Mouse (Mus musculus) embryo, embryonic 10 days (tissue): ENCODE data around the gene Jhy.
A peak's percentile ranks its signal among the peaks of the same experiment; 100 is the strongest.

Source experiments
- DNase-seq: peaks from one replicate; pipeline ENCODE4 v3.0.0-alpha.2; 2015; ENCODE audit warnings: low spot score

The Jhy gene

DNA sequence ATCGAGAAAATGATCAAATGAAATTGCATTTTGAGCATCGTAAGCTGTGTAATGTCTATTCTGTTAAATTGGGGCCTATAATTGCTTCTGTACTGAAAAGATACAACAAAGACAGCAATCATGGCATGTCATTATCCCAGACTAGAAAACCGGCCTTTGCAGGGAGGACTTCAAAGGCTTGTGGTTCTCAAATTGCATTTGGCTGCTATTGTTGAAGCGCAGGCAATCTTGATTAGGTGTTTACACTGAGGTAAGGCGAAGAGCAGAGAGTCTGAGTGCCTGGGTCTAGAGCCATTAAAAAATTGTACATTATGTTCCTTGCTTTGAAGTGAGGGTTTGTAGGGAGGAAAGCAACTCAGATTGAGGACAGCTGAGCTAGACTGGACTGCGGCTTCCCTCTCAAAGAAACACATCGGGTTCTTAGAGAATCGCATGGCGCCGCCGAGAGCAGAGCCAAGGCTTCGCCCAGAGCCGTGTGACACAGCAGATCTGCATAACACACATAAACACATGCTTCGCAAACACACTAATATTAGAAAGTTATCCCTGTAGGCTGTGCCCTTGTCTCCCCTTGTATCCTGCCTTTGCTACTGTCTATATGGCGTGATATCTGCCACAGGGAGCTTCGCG is 36.5 kb downstream of the Jhy start:
- no peak for DNase-seq

DNA sequence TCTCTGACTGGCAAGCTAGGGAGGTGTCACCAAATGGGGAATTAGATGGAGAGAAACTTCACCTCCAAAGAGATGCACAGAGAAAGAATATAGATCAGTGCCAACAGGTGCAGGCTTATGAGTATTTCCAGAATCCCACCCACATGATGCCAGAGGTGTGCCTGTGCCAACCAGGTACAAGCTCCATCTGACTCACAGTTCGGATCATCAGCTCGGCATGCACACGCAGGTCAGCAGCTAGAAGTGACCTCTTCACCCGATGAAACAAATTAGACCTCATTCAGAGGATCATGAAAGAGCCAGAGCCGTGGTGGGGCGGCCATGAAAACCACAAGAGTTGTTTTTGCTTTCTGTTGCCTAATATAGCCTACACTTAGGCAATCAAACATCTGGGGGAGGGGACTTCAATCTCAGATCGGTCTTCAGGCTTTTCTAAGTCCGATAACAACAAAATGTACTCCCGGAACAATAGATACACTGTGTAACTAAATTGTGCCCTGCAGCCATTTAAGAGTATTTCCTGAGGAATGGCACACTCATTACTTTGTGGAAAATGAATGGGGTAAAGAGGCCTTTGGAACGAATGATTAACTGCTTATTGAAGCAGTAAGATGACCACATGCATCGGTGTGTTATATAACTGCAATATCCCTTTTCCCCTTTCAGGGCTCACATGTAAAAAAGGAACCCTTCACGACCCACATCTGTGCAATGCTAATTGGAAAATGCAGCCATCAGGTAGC is 45.9 kb downstream of the Jhy start:
- DNase-seq, result peak; percentile 22

DNA sequence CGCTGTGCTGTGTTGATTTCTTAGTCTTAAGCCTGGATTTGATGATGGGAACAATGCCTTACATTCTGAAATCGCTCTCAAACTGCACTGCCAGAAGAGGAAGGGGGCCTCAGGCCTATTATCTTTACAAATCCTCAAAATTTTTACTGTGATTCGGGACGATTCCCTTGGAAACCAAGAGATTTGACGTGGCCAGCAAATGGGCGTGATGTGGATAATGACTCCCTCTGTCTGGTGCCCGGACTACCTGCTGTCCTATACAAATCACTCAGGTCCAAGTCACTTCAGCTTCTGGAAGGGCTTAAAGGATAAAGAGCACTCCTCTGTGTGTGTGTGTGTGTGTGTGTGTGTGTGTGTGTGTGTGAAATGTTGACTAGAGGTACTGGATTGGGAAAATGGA is 55.0 kb downstream of the Jhy start:
- DNase-seq, result no peak

DNA sequence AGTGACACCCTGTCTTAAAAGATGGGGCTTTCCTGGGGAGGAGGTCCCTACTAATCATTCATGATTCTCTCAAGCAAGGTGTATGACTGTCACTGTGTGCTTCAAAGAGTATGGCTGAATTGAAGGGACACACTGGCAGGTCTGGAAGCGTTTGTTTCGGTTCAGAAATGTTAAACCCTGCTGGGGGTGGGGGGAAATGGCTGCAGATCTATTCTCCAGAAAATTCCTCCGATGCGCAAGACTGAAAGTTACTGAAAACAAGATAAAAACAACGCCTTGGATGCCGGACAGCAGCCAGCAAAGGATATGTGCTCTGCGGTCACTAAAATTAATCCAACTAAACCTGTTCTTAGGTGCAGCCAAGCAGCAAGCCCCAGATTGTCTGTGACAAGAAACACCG is 55.5 kb downstream of the Jhy start:
- DNase-seq, result no peak

DNA sequence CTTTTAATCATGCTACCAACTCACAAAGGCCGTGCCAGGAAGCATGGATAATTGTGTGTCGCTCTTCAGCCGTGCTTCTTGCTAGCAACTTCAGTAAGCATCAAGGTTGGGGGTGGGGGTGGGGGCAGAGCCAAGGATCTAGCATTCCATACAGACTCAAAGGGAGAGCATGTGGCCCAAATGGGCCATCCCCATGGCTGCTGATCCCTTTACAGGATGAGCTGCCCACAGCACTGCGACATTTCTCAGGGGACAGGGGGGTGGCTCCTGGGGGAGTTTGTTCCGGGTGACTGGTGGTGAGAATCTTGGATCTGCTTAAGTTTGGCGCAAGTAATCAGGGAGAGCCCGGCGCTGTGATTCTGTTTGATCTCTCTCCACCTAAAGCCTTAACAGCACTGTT is 56.5 kb downstream of the Jhy start:
- no peak for DNase-seq

DNA sequence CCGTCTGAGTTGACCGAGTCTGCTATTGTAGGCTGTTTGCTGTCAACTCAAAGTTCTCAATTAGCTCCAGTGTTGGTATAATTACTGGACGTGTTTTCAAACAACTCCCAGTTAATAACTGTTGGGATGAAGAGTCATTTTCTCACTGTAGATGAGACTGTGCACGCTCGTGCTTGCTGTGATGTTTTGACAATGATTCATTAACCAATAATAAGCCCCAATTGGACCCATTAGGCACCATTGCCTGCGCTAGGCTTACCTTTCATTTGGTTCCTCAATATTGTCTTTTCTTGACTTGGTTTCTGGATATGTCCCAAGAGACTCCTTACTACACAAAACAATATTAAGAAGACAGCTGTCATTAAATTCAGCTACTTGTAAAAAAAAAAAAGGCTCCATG is 71.5 kb downstream of the Jhy start:
- DNase-seq, result no peak

DNA sequence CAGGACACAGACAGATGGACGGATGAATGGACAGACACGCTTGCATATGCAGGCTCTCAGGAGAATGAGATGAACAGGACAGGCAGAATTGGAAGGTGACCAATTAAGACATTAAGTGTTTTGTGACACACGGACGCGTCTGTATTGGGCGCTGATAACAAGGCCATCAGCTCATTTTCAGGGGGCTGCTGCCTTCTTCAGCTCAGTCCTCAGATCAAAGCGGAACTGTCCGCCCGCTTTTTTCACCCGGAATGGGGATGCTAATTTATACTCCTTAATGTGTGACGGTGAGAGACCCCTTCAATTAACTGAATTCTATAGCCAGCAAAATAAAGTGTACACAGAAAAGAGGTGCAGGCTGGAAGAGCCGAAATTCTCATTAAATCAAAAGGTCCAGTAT is 74.5 kb downstream of the Jhy start:
- no peak for DNase-seq

DNA sequence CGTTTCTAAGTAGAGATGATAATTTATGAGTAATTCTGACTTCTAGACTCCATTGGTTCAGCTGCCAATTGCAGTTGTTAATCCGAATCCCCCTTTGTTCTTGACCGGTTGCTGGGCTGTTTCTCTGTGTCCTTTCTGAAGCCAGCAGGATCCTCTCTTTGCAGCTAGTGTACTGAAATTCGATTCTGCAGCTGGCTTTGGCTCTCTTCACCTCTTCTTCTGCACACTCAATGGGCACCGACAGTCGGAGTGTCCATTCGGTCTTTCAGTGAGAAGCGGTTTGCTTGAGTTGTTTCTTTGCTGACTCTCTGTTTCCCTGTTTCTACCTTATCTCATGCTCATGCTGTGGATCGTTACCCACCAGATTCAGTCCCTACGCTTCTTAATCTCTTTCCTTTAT is 78.2 kb downstream of the Jhy start:
- DNase-seq, result no peak

DNA sequence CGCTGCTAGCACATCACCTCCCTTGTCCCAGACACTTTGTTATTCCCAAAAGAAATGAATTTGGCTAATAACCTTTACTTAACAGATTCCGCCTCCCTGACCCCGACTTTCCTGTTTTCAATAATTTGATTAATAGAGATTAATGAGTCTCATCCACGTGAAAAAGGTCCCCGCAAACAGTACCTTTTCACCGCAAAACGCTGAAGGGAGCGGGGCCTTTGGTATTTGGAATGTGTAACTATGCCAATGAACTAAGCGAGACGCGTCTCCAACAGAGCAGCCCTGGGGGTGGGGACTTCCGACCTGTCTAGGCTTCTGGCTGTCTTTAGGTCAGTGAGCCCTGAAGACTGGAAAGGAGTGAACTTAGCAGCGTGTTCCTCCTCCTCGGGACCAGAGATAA is 84.9 kb downstream of the Jhy start:
- DNase-seq, result no peak

DNA sequence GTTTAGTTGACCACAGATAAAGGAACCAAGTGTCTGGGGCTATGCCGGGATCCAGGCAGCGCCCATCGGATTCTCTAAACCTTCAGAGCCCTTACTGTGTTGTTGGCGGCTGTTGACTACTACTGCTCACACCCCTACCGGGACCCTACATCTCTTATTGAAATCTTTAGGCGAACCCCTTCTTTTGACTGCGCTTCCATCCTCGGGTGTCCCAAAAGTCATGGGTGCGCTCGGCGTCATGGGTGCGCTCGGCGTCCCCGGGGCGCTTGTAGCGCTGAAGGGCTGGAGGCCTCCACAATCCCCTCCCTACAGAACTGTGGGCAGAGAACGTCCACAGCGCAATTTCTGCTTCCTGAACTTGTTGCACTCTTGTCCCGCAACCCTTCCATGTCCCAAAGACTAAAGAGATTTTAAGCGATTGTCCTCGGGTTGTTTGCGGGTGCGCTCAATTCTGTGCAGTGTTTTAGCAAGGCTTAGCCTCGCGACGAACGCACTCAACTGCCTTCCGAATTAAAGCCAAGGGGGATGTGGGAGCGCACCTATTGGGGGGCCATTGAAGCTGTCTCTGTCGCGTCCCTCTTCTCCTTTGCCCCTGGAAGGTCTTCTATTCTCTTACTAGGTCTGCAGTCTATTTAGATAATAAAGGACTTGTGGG is 85.5 kb downstream of the Jhy start:
- DNase-seq, result no peak

DNA sequence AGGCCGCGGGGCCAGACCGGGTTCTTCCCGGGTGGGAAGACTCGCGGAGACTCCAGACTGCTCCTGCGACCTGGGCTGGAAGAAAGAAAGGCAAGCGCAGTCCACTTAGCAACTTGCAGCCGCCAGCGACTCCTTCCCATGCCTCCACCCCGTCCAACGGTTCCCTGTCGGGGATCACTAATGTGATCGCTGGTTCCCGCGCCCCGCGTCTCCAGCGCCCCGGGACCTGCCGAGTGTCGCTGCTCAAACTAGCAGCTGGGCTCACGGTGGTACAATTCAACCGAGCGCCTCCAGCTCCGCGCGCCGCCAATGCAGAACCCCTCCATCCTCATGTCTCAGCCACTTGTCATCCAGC is 86.1 kb downstream of the Jhy start:
- DNase-seq, result no peak

DNA sequence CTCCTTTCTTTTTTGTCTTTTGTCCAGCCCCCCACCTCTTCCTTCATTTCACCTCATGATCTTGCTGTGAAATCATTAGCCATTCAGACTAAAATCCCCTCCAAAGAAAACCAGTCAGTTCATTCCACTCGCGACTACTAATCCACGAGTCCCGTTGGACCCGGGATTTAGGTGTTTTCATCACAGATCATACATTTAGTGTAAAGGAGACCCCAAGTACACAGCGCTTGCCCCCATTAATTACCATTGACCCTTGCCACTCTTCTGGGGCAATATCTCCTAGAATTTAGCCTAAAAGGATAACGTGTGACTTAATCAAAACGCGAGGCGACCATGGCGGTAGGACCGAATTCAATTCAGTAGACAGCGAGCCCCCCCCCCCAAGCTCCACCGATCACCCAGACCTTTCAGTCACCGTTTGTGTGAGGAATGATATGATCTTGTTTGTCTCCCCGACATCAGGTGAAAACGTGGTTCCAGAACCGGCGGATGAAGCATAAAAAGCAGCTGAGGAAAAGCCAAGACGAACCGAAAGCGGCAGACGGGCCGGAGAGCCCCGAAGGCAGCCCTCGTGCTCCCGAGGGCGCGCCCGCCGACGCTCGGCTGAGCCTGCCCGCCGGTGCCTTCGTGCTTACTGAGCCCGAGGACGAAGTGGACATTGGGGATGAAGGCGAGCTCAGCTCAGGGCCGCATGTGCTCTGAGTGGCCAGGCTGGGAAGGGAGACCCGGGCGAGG is 86.6 kb downstream of the Jhy start:
- DNase-seq, result peak; percentile 68

DNA sequence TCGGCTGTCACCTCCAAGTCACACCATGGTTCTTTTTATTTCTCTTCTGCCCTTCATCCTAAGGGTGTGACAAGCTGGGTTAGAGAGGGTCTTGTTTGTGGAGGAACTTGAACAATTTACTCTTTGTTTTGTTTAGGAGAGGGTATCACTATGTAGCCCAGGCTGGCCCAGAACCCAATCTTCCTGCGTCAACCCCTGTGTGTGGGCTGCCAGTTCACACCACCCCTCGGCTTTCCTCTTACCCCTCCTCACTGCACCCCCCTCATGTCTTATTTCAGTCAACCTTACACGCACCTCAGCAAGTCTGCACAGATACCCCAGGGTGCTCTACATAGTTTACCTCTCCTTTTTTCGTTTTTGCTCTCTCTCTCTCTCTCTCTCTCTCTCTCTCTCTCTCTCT is 87.2 kb downstream of the Jhy start:
- DNase-seq, result no peak

DNA sequence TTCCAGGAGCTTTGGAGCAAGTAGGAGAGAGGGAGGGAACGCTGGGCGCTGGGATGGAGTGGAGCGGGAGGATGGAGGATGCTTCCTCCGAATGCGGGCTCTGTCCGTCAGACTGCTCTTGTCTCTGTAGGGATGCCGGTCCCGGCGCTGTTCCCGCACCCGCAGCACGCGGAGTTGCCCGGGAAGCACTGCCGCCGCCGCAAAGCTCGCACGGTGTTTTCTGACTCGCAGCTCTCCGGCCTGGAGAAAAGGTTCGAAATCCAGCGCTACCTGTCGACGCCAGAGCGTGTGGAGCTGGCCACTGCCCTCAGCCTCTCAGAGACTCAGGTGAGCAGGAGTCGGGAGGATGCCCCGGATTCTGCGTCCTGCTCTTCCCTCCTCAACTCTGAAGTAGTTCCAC is 87.8 kb downstream of the Jhy start:
- DNase-seq, result no peak

DNA sequence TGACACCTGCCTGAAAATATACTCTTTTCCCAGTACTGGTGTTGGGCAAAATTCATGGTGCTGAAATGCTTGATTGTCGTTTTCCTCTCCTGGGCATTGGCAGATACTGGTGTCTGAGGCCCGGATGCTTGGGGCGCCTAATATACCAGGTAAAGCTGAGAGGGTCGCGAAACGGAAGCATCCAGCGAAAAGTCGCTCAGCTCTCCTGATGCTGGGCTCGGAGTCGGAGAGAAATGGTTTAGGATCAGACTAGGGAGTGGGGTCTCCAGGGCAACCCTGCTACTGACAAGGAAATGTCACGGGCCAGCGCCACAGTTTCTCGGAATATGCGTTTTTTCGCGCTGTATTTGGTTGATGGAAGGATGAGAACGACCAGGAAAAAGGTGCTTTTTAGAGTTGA is 88.5 kb downstream of the Jhy start:
- no peak for DNase-seq

DNA sequence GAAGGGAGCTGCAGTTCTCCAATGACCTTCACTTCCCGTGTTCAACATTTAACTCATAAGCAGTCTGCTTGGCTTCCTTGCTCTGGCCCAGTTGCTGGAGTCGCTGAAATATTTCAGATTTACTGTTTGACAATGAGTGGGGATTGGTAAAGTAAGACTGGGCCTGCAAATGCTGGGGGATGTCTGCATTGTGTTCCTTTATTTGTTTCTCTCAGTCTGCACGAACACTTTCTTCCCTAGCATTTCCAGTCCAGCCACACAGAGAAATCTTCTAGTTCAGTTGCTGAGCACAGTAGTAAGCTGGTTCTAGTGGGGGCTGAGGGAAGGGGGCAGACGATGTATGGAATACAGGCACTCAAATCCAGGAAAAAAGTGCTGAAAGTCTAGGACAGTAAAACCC is 89.0 kb downstream of the Jhy start:
- no peak for DNase-seq

DNA sequence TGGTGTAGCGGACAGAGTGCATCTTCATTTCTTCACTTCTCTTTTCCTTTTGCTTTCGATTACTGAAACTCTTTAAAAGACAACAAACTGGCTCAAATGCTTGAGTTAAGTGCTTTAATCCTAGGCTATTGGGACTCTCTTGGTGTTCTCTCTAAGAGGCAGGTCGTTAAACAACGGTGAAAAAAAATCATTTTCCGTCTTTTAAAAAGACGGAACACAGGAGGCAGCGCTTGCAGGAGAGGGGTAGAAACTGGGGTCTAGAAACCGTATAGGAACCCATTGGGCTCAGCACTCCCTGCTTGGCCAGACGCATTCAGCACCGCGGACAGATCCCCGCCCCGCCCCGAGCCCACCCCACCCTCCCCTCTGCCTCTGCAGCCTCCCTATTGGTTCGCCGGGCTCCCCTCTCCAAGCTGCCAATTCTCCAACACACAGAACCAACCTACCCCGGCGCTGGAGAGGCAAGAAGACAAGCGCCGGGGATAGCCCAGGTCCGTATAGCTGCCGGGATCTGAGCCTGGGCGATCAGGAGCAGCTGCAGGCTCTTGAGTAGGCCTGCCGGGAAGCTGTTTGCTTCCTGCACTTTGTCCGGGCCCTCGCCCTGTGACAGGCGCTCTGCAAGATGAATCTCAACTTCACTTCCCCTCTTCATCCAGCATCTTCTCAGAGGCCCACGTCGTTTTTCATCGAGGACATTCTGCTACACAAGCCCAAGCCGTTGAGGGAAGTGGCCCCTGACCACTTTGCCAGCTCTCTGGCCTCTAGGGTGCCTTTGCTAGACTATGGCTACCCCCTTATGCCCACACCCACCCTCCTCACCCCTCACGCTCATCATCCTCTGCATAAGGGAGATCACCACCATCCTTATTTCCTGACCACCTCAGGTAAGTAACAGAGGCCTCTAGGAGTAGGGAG is 90.1 kb downstream of the Jhy start, which contains the start of gene Bsx:
TSS of gene Bsx (plus strand) at position 572 of the 915 bp plus-strand sequence.
- DNase-seq, result peak; percentile 85

DNA sequence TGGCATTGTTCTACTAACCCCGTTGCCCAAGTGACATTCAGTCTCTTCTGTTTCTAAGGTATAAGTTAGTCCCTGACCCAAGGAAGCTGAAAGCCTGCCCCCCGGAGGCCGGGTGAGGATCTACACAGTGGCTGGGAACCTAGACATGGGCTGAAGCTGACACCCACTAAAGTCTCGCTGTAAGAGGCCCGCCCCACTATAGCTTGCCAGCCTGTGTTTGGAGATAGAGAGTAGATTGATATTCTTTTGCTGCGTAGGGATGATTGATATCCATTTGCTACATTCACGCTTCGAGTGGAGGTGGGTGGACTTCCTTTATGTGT is 91.8 kb downstream of the Jhy start:
- DNase-seq, result no peak

DNA sequence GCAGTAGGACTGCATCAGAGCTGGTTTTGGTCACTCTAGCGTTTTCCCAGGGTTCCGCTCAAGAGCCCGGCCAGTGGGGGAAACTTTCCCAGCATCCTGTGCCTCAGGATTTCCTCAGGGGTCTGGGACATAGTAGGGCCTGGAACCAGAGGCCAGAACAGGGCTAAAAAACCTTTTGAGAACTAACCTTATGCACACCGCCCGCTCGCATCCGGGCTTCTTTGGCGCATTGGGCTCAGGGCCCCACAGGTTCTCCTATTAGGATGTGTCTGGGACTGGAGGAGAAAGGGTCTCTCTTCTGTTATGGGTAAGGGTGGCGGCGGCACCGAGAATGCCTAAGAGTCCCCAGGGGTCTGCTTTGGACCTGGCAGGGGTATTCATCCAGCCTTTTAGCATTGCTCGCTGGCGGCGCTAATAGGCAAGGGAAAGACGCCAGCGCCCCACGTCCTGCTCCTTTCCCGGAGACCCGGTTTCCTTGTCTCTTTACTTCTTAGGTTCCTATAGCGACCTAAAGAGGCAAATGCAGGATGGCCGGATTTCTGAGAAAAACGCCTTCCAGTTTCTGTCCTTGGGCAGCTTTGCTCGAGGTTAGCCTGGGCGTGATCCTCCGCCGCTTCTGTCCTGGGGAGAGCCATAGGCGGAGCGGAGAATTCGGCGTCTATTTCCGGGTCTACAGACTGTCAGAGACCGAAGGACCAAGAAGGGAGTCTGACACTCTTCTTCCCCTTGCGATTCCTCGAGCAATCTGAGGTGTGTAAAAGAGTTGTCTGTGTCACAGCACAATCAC is 92.4 kb downstream of the Jhy start:
- DNase-seq, result no peak

DNA sequence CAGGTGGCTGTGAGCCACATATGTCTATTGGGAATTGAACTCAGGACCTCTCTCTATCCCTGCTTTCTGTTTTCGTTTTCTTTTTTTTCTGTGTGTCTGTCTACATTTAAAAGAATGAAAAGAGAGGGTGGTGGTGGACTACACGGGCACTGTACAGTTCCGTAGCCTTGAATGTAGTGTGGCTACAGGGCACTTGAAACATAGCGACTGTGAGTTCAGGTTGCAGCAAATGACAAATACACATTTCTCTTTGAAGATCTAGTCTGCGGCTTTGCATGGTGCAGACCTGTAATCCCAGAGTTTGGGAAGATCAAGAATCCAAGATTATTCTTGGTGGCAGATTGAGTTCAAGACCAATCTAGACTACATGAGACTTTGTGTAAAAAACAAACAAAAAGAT is 93.6 kb downstream of the Jhy start:
- DNase-seq, result no peak

DNA sequence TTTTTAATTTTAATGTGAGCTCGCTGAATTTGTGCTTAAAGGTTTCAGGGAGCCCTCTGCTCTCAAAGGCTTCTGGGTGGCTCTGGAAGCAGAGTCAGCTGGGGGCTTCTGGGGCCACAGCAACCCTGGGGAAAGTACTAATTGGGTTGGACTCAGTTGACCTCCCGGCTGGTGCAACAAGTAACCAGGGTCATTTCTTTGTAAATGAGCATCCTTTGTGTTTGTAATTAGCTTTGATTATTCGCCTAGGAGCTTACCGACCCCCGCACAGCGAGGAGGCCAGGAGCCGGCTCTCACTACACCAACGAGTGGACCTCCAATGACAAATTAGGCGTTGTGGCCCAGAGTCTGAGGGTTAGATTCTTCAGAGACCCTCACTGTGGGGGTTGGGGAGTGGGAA is 104.7 kb downstream of the Jhy start:
- peak; percentile 53 for DNase-seq
